Mouse (Mus musculus) left cerebral cortex, postnatal 4 days (tissue): ENCODE results near the gene Ppp2r5c. TPM values are rescaled to one million over a fixed set of nuclear protein-coding genes. Genes with fewer than 3 reads are reported as not detected.

Experiments used
- DNase-seq: peaks from one replicate; pipeline ENCODE4 v3.0.0-alpha.2; 2022
- intact Hi-C: fragments of 180-260 bp; cut with DNase I; formaldehyde crosslinking; loops from one replicate; pipeline ENCODE4 v1.15.1; 2025
- total RNA-seq, 2 experiments: library from RNA; stranded (reverse); gene quantifications; 2 replicates each; pipeline ENCODE4 v1.2.3; 2021

The Ppp2r5c gene
- total RNA-seq, 2 experiments from 2014 or later: 201 to 210 TPM

DNA sequence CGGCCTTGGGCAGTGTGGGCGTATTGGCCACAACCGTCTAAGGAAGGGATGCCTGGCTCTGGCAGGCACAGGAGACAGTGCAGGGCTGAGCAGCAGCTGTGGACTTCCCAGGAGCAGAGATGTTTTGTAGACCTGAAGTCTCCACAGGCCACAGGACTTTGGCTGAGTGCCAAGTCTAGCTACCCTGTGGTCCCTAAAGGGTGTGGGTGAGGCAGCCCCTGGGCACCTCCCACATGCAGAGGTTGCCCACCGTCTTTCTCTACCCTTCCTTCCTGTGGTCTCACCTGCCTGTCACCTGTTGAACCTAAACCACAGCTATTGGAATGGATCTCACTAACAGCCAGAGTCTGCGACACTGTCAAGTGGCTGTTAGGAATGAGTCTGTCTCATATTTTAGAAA is 59.1 kb downstream of the Ppp2r5c start:
- intact Hi-C loops: no loop called here
- DNase-seq: no peak

DNA sequence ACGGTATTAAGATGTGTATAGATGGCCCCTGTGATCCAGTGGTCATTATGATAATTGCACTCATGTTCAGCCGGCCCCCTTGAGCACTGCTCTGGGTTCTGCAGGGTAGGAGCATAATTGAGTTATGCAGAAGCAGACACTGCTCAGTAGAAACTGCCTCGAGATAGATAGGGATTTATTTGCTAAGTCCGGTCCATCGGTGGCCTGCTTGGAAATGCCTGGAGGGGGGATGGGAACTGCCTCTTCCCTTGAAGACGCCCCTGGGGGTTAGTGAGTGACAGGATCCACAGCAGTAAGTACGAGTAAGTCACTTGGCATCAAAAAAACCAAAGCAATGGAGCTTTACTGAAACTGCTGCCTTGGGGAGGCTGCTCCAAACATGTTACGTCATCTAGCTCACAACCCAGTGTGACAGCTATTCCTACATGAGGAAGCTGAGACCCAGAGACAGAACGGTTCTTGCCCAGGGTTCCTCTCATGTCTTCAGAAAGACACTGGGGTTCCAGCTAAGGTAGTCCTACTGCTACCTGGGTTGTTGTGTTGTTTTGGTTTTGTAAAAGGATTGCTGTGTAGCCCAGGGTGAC is 60.9 kb downstream of the Ppp2r5c start:
- intact Hi-C loops: no loop called here
- DNase-seq: no peak

- intact Hi-C loops: no loop called here
- DNase-seq: peak; percentile 36
Measured at GRCm38 (mm10) chr12:110508680-110509079, 61.8 kb downstream of the Ppp2r5c start.

DNA sequence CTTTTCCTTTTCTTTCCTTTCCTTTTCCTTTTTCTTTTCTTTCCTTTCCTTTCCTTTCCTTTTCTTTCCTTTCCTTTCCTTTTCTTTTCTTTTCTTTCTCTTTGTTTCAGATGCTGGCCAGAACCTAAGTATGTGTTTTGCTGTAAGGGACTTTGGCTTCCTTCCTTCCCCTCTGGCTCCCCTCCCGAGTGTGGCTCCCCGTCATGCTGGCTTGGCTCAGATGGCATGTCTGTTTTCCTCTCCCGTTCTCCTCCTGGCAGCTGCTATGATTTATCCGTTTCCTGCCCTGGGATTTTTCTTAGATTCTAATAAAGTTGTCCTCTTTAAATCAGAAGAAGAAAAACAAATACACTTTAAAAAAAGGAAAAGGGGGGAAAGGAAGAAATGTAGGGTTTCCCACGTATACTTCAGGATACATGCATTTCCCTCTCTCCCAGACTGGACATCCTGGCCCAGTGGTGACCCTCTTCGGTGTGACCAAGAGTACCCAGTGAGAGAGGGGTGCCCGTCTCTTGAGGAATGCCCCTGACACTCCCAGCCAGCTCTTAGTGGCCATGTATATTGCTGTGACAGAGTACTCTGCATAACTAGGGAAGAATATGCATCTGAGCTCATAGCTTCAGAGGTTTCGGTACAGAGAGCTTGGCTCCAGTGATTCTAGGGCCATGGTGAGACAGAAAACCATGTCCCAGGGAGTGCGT is 63.4 kb downstream of the Ppp2r5c start:
- peak; percentile 88 for DNase-seq
- intact Hi-C loops: no loop called here

DNA sequence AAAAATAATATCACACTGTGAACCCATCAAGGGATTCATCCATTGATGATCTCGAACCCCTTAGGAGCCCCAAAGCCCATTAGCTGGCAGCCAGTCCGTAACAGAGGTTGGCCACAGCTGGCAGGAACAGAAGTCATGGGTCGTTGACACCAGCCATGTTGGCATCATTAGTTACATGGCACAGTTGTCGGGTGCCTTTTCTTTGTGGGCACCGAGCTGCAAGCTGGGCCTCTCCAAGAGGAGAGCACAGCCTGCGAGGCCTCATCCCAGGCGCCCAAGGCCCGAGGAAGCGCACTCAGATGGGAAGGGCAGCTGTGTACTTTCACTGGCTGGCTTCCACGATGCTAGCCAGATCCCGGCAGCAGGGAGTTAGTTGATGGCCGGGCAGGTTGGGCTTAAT is 64.3 kb downstream of the Ppp2r5c start:
- peak; percentile 46 for DNase-seq
- intact Hi-C loops: no loop called here

DNA sequence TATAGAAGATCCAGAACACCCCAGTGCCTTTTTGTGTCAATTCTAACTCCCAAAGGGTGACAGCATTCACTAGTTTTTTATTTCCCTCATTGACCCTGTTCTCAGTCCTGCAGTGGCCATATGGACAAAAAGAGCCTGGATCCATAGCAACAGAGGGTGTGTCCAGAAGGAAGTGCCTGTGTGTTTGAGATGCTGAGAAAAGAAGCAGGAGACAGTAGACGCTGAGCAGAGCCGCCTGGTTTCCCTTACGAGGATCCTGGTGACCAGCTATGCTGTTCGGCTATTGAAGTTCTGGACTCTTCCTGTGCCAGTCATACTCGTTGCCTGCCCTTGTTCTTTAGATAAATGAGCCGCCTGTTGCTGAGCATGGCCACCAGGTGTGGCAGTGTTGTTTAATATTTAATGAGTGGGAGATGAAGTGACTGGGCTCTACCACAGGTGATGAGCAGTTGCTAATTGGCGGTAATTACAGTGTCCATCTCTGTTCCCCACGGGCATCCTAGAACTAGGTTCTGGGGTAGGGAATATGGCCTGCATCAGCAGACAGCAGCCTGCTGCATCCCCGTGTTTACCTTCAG is 65.0 kb downstream of the Ppp2r5c start:
- intact Hi-C loops: no loop called here

GRCm38 (mm10) chr12:110512884-110513283 is 66.0 kb downstream of the Ppp2r5c start:
- intact Hi-C loops: no loop called here
- DNase-seq: peak; percentile 46

More for the DNA sequence above, 65.0 kb downstream of the Ppp2r5c start:
- no peak for DNase-seq

DNA sequence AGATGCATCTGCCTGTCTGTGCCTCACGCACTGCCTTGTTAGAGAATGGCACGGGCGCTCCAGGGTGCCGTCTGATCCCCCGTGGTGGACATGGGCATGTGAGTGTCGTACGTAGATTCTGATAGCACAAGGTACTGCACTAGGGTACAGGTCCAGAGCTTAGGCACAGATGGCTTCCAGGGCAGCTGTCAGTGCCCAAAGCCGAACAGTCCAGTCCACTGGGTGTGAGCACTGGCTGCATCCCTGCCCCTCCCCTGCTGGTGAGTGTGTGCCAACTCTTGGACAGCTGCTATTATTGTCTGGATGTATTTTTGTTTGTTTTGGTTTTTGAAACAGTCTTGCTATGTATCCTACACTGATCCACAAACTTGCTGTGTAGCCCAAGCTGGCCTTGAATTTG is 68.8 kb downstream of the Ppp2r5c start:
- intact Hi-C loops: no loop called here
- DNase-seq: peak; percentile 66

GRCm38 (mm10) chr12:110520236-110520987 is 73.5 kb downstream of the Ppp2r5c start:
- intact Hi-C loops: no loop called here
- DNase-seq: no peak

DNA sequence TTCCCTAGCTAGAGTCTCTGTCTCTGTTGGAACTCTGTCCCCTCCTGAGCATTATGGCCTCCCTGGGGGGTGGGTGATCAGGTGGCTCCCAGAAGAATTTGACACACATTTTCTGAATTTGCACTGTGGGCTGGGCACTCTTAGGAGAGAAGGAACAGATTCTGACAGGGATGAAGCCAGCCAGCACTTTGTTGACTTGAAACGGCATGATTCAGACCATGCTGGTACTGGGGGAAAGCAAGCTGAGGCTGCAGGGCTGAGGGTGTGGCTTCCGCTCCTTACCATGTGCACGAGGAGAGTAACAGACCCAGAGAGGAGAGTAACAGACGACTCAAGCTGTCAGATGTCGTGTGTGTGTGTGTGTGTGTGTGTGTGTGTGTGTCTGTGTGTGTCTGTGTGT is 76.6 kb downstream of the Ppp2r5c start:
- DNase-seq: no peak
- intact Hi-C loops: no loop called here

- intact Hi-C loops: no loop called here
- DNase-seq: no peak
Measured at GRCm38 (mm10) chr12:110532711-110533110, 85.8 kb downstream of the Ppp2r5c start.

DNA sequence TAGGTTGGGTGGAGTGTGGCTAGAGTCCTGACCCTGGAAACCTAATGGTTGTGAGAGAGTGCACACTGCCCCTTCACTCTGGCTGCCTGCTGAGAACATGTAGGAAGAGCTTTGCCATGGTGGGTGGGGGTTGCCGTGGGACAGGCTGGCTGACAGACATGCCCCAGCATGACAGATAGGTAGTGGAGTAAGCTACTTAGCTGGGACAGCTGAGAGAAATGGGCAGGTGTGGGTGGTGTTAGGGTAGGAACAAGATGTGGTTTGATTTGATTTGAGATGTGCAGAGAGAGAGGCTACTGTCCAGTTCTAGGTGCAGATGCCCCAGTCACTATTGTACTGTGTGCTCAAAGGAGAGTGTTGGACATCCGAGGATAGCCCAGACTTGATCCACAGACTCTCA is 86.2 kb downstream of the Ppp2r5c start:
- intact Hi-C loops: no loop called here

GRCm38 (mm10) chr12:110533832-110534231 is 86.9 kb downstream of the Ppp2r5c start:
- no peak for DNase-seq
- intact Hi-C loops: no loop called here

More for the DNA sequence above, 86.2 kb downstream of the Ppp2r5c start:
- DNase-seq: no peak

- DNase-seq: no peak
- intact Hi-C loops: no loop called here
Measured at GRCm38 (mm10) chr12:110535361-110535760, 88.4 kb downstream of the Ppp2r5c start.

GRCm38 (mm10) chr12:110537751-110538150 is 90.8 kb downstream of the Ppp2r5c start:
- DNase-seq: peak; percentile 25

DNA sequence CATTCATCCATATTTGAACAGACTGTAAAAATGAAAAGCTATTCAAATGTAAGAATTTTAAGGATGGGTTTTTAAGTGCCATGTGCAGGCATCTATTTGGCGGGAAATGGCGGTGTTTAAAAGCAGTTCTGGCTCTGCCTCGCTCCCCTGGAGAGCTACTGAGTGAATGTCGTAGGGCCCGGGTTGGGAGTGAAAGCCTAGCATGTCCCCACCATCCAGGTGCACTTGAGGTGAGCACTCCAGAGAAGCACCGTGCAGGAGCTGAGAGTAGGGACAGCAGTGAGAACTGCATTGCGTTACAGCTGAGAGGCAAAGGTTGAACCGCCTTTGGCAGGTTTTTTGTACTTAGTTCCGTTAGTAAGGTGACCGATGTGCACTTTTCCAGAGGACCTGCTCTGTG is 92.4 kb downstream of the Ppp2r5c start:
- intact Hi-C loops: no loop called here
- no peak for DNase-seq

More at GRCm38 (mm10) chr12:110537751-110538150, 90.8 kb downstream of the Ppp2r5c start:
- intact Hi-C loops: no loop called here

GRCm38 (mm10) chr12:110539798-110540197 is 92.9 kb downstream of the Ppp2r5c start:
- no peak for DNase-seq
- intact Hi-C loops: no loop called here

GRCm38 (mm10) chr12:110540273-110540672 is 93.4 kb downstream of the Ppp2r5c start:
- no peak for DNase-seq
- intact Hi-C loops: no loop called here

- intact Hi-C loops: no loop called here
- DNase-seq: no peak
Measured at GRCm38 (mm10) chr12:110541001-110541400, 94.1 kb downstream of the Ppp2r5c start.

DNA sequence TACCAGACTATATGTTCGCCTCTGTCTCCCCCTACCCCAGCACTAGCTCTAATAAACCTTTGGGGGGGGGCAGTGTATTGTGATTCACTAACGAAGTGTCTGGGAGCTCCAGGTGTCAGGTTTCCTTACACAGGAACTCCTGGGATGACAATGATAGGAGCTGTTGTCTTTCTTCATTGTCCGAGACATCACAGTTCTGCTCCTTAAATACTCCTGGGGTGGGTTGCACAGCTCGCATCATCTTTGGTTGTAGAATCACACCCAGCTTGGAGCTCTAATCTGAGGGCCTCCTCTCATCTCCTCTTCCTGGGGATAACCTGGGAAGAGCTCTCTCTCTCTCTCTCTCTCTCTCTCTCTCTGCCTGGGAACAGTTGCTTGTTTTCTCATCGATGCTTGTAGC is 94.6 kb downstream of the Ppp2r5c start:
- intact Hi-C loops: no loop called here
- no peak for DNase-seq

GRCm38 (mm10) chr12:110545040-110545701 is 98.3 kb downstream of the Ppp2r5c start:
- DNase-seq: no peak
- intact Hi-C loops: no loop called here
